Mouse (Mus musculus) spleen, adult 2 months (tissue): ENCODE measurements around the gene Fam171a2.

Experiments used
- CTCF ChIP-seq: fragments of 200-500 bp; IDR thresholded peaks from 2 replicates; pipeline ENCODE4 v1.5.1; 2011; ENCODE audit warnings: mild to moderate bottlenecking, inconsistent platforms; ENCODE audit not compliant: insufficient read depth, insufficient read length, insufficient replicate concordance; ENCODE audit errors: extremely low read depth
- POLR2A ChIP-seq: fragments of 200-500 bp; IDR thresholded peaks from 2 replicates; pipeline ENCODE4 v1.6.1; 2011; ENCODE audit warnings: low read depth, low read length, inconsistent platforms

DNA sequence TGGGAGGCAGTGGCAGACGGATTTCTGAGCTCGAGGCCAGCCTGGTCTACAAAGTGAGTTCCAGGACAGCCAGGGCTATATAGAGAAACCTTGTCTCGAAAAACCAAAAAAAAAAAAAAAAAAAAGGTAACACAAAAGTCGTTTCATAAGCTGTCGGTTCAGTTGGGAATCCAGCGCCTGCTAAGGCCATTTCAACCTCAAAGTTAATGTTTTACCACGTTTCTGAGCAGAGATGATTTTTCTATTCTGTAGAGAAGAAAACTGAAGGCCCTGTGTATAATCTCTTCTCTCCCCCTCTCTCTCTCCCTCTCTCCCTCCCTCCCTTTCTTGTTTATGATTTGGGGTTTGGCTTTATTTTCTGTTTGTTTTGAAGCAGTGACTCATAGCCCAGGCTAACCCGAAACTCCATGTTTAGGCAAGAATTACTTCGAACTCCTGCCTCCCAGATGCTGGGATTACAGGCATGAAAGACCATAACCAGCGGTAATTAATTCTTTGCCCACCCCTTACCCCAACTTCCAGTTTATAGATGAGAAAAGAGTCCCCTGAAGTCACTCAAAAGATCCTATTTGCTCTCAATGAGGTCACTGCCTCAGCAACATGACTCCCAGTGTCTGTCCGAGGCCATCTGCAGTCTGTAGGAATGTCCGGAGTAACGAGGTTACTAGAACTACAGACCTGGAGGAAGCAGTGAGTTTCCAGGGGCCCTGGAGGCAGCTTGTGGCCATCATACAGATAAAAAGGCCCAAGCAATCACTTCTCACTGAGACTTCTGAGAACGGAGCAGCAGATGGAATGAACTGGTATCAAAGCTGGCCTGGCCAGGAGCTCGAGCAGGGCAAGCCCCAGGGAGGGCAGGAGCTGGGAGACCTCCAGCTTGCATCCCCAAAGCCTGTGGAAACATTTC lies 38.3 kb downstream of the Fam171a2 start:
- no peak for TF ChIP-seq CTCF
- TF ChIP-seq POLR2A = no peak
